Mouse (Mus musculus) adrenal gland, adult 2 months (tissue): ENCODE measurements around the gene Ncbp1. TPM values are rescaled to one million over a fixed set of nuclear protein-coding genes. Genes with fewer than 3 reads are reported as not detected.

Source experiments
- DNase-seq: peaks from one replicate; pipeline ENCODE4 v3.0.0; 2021
- polyA plus RNA-seq: library from polyadenylated mRNA; depleted of rRNA; stranded (reverse); fragments of >200 nt; gene quantifications from 2 replicates; pipeline ENCODE4 v1.2.3, GENCODE M21; 2012; rRNA removed
- total RNA-seq, 2 experiments: library from RNA; stranded (reverse); gene quantifications; 2 replicates each; pipeline ENCODE4 v1.2.3; 2021

Gene Ncbp1
- total and polyA plus RNA-seq, 3 experiments = 11.2 to 59.2 (median 47.4) TPM

GRCm38 (mm10) chr4:46201834-46202561, 63.6 kb downstream of the Ncbp1 start:
- DNase-seq = peak; percentile 78

- DNase-seq = no peak
Measured at GRCm38 (mm10) chr4:46202562-46203126, 64.2 kb downstream of the Ncbp1 start.

- DNase-seq = no peak
Measured at GRCm38 (mm10) chr4:46221090-46221489, 82.7 kb downstream of the Ncbp1 start.

Other genes starting within 250 kb of the Ncbp1 start
- gene Ccdc180, start 248.3 kb upstream of the Ncbp1 start, total RNA-seq = under 1 TPM in 1 of 2 experiments, not detected in 1; 0.28 TPM
- not detected in 2 replicates for gene Ccdc180, start 248.3 kb upstream of the Ncbp1 start, polyA plus RNA-seq
- gene Tdrd7, start 173.3 kb upstream of the Ncbp1 start, total RNA-seq = 10 to 100 TPM; 22.5 to 30.1 TPM
- 5.4 and 5.6 TPM in 2 replicates for gene Tdrd7, start 173.3 kb upstream of the Ncbp1 start, polyA plus RNA-seq
- 1 to 10 TPM; 3.0 to 8.7 TPM for gene Tmod1, start 99.7 kb upstream of the Ncbp1 start, total RNA-seq
- gene Tmod1, start 99.7 kb upstream of the Ncbp1 start, polyA plus RNA-seq = 0.89 and 2.2 TPM in 2 replicates
- 10 to 100 TPM; 21.0 to 29.8 TPM for gene Tstd2, start 81 bp downstream of the Ncbp1 start, total RNA-seq
- 10.7 and 13.4 TPM in 2 replicates for gene Tstd2, start 81 bp downstream of the Ncbp1 start, polyA plus RNA-seq
- 10 to 100 TPM; 17.2 to 20.3 TPM for gene Xpa, start 57.7 kb downstream of the Ncbp1 start, total RNA-seq
- gene Xpa, start 57.7 kb downstream of the Ncbp1 start, polyA plus RNA-seq = 19.9 and 24.0 TPM in 2 replicates
- gene Foxe1, start 205.0 kb downstream of the Ncbp1 start, total RNA-seq = not detected
- 0.42 and 0.44 TPM in 2 replicates for gene Foxe1, start 205.0 kb downstream of the Ncbp1 start, polyA plus RNA-seq